Mouse (Mus musculus): ENCODE results near the gene Vmn1r152.
"Not testable (repeated sequence)": the region's sequence is repeated elsewhere in the genome, so short reads cannot be mapped to it uniquely, and the experiment has no call there.

Gene Vmn1r152

GRCm38 (mm10) chr7:22522667-22523066 is at the start of gene Vmn1r152:
Vmn1r152 (plus strand) TSS chr7:22522967.
- DNase-seq (ENCODE audit: extremely low spot score, low spot score) = not testable (repeated sequence)

GRCm38 (mm10) chr7:22499578-22499977 is 23.2 kb upstream of the Vmn1r152 start, which contains the start of gene Vmn1r151:
Vmn1r151 (minus strand) TSS chr7:22499678.
- not testable (repeated sequence) for DNase-seq (ENCODE audit: extremely low spot score, low spot score)

DNA sequence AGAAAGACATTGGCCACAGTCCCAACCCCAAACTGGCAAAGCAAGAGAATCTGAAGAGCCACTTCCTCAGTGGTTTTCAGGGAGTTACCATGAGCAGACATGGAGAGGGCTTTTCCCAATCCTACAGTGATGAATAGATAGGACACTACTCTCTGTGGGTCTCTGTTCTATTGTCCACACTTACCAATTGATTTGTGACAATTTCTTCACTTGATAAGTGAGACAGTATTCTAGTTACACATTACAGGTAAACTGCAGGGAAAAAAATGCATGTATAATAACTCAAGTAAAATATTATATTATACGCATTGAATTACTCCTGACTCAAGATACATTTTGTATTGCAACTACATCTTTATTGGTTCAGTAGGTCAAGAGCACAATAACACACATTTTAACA is 12.0 kb downstream of the Vmn1r152 start, which contains the start of gene Gm8677:
Gm8677 (minus strand) TSS at position 101 of the 400 bp plus-strand sequence.
- DNase-seq (ENCODE audit: extremely low spot score, low spot score) = not testable (repeated sequence)

DNA sequence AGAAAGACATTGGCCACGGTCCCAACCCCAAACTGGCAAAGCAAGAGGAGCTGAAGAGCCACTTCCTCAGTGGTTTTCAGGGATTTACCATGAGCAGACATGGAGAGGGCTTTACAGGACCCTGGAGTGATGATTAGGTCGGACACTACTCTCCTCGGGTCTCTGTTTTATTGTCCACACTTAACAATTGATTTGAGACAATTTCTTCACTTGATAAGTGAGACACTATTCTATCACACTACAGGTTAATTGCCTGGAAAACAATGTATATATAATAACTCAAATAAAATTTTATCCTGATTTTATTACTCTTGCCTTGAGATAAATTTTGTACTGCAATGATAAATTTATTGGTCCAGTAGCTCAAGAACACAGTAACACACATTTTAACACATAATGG is 42.5 kb downstream of the Vmn1r152 start, which contains the start of gene Gm4201:
Gm4201 (minus strand) TSS at position 101 of the 400 bp plus-strand sequence.
- DNase-seq (ENCODE audit: extremely low spot score, low spot score) = not testable (repeated sequence)

Data from neural tube, embryonic 10.5 days (tissue).